Mouse (Mus musculus): ENCODE measurements around the gene Teddm2. TPM values are rescaled to one million over a fixed set of nuclear protein-coding genes. Genes with fewer than 3 reads are reported as not detected.
"Not testable (repeated sequence)": the region's sequence is repeated elsewhere in the genome, so short reads cannot be mapped to it uniquely, and the experiment has no call there.

Gene Teddm2
- polyA plus RNA-seq, 1 experiment from 2014 or later = 1.6 TPM

- Histone ChIP-seq H3K4me3 (no peak within 1 kb of the TSS), H3K9ac (no peak within 1 kb of the TSS), H3K27me3 (no peaks in the 10 kb centered on the region), H3K4me2 (no peak within 1 kb of the TSS), H3K27ac (replicated peaks) (no peak within 1 kb of the TSS), H3K9me3 (no peaks in the 10 kb centered on the region), H3K36me3 (no peaks in the 10 kb centered on the region), H3K4me1 (replicated peaks) (no peaks in the 10 kb centered on the region)
- ATAC-seq (ENCODE audit: low FRiP score, low read depth) = no peak
- 85% methylated on average over 6 of the region's 6 CpGs for WGBS
These were observed 26.0 kb downstream of the Teddm2 start, which contains the start of gene Teddm1b for GRCm38 (mm10) chr1:153874045-153874444. TSS of gene Teddm1b (plus strand) at chr1:153874345.

GRCm38 (mm10) chr1:153855946-153856345 is 44.1 kb downstream of the Teddm2 start:
- Histone ChIP-seq H3K9me3 (no peaks in the 10 kb centered on the region), H3K27me3 (no peaks in the 10 kb centered on the region), H3K4me1 (replicated peaks) (no peaks in the 10 kb centered on the region), H3K9ac (no peak overlapping the region), H3K36me3 (no peaks in the 10 kb centered on the region), H3K4me3 (no peak overlapping the region), H3K27ac (replicated peaks) (no peak overlapping the region), H3K4me2 (no peak overlapping the region)
- no peak for ATAC-seq (ENCODE audit: low FRiP score, low read depth)
- WGBS = 75% methylated on average over 8 of the region's 8 CpGs

GRCm38 (mm10) chr1:153852696-153853095 is 47.3 kb downstream of the Teddm2 start:
- H3K27ac ChIP-seq (replicated peaks); ATAC-seq (ENCODE audit: low FRiP score, low read depth); H3K36me3 ChIP-seq; H3K4me2 ChIP-seq; H3K27me3 ChIP-seq; H3K4me1 ChIP-seq (replicated peaks); H3K9me3 ChIP-seq; H3K4me3 ChIP-seq; H3K9ac ChIP-seq: not testable (repeated sequence)
- 85% methylated on average over 7 of the region's 7 CpGs for WGBS

- no peaks in the 10 kb centered on the region for H3K9me3 ChIP-seq
- no peak overlapping the region for H3K9ac ChIP-seq
- peak; percentile 63; the same call in 1 of the 2 replicates for ATAC-seq (ENCODE audit: low FRiP score, low read depth)
- no peak overlapping the region for H3K4me3 ChIP-seq
- no peak overlapping the region; the same call in 1 of the 2 replicates for H3K4me2 ChIP-seq
- WGBS = 30% methylated on average over 6 of the region's 6 CpGs
- H3K27me3 ChIP-seq = no peaks in the 10 kb centered on the region
- no peaks in the 10 kb centered on the region for H3K36me3 ChIP-seq
- H3K27ac ChIP-seq (replicated peaks) = no peak overlapping the region
- H3K4me1 ChIP-seq (replicated peaks) = no peaks in the 10 kb centered on the region
These were observed 53.2 kb downstream of the Teddm2 start for GRCm38 (mm10) chr1:153846867-153847266.

- H3K4me3 ChIP-seq = no peak overlapping the region
- H3K27ac ChIP-seq (replicated peaks) = no peak overlapping the region
- no peak overlapping the region for H3K9ac ChIP-seq
- 83% methylated on average over 7 of the region's 7 CpGs for WGBS
- ATAC-seq (ENCODE audit: low FRiP score, low read depth) = peak; percentile 68
- H3K27me3 ChIP-seq = no peaks in the 10 kb centered on the region
- H3K36me3 ChIP-seq = no peaks in the 10 kb centered on the region
- no peaks in the 10 kb centered on the region for H3K9me3 ChIP-seq
- no peaks in the 10 kb centered on the region for H3K4me1 ChIP-seq (replicated peaks)
- H3K4me2 ChIP-seq = no peak overlapping the region; the same call in 1 of the 2 replicates
These were observed 53.6 kb downstream of the Teddm2 start for GRCm38 (mm10) chr1:153846420-153846819.

GRCm38 (mm10) chr1:153844042-153844441 is 56.0 kb downstream of the Teddm2 start, which contains the start of gene Rgsl1:
TSS of gene Rgsl1 (minus strand) at chr1:153844142.
- no peaks in the 10 kb centered on the region for H3K4me1 ChIP-seq (replicated peaks)
- no peaks in the 10 kb centered on the region for H3K27me3 ChIP-seq
- H3K27ac ChIP-seq (replicated peaks) = no peak within 1 kb of the TSS
- H3K9me3 ChIP-seq = no peaks in the 10 kb centered on the region
- no peak for ATAC-seq (ENCODE audit: low FRiP score, low read depth)
- no peaks in the 10 kb centered on the region for H3K36me3 ChIP-seq
- 95% methylated on average over 8 of the region's 8 CpGs for WGBS
- no peak within 1 kb of the TSS for H3K9ac ChIP-seq
- H3K4me2 ChIP-seq = no peak within 1 kb of the TSS
- no peak within 1 kb of the TSS for H3K4me3 ChIP-seq

GRCm38 (mm10) chr1:153842121-153842740 is 57.8 kb downstream of the Teddm2 start:
- 83% methylated on average over 11 of the region's 11 CpGs for WGBS
- H3K9me3 ChIP-seq = no peaks in the 10 kb centered on the region
- no peaks in the 10 kb centered on the region for H3K36me3 ChIP-seq
- H3K27me3 ChIP-seq = no peaks in the 10 kb centered on the region
- H3K4me3 ChIP-seq = no peak overlapping the region
- no peak overlapping the region for H3K4me2 ChIP-seq
- H3K27ac ChIP-seq (replicated peaks) = no peak overlapping the region
- no peaks in the 10 kb centered on the region for H3K4me1 ChIP-seq (replicated peaks)
- no peak overlapping the region for H3K9ac ChIP-seq
- ATAC-seq (ENCODE audit: low FRiP score, low read depth) = no peak

- no peaks in the 10 kb centered on the region for H3K4me1 ChIP-seq (replicated peaks)
- WGBS = 89% methylated on average over 4 of the region's 4 CpGs
- H3K36me3 ChIP-seq = no peaks in the 10 kb centered on the region
- H3K9me3 ChIP-seq = no peaks in the 10 kb centered on the region
- no peak overlapping the region for H3K4me2 ChIP-seq
- no peak for ATAC-seq (ENCODE audit: low FRiP score, low read depth)
- H3K27ac ChIP-seq (replicated peaks) = no peak overlapping the region
- H3K9ac ChIP-seq = no peak overlapping the region
- no peaks in the 10 kb centered on the region for H3K27me3 ChIP-seq
- no peak overlapping the region for H3K4me3 ChIP-seq
These were observed 64.0 kb downstream of the Teddm2 start for GRCm38 (mm10) chr1:153836036-153836435.

- Histone ChIP-seq H3K9me3 (no peaks in the 10 kb centered on the region), H3K4me1 (replicated peaks) (no peaks in the 10 kb centered on the region), H3K27ac (replicated peaks) (no peak overlapping the region), H3K36me3 (no peaks in the 10 kb centered on the region), H3K9ac (no peak overlapping the region), H3K4me2 (no peak overlapping the region), H3K4me3 (no peak overlapping the region), H3K27me3 (no peaks in the 10 kb centered on the region)
- ATAC-seq (ENCODE audit: low FRiP score, low read depth) = no peak
- WGBS = 89% methylated on average over 4 of the region's 4 CpGs
These were observed 69.3 kb downstream of the Teddm2 start for GRCm38 (mm10) chr1:153830746-153831145.

- Histone ChIP-seq H3K36me3 (no peaks in the 10 kb centered on the region), H3K4me1 (replicated peaks) (no peaks in the 10 kb centered on the region), H3K9ac (no peak overlapping the region), H3K9me3 (no peaks in the 10 kb centered on the region), H3K27ac (replicated peaks) (no peak overlapping the region), H3K4me3 (no peak overlapping the region), H3K4me2 (no peak overlapping the region), H3K27me3 (no peaks in the 10 kb centered on the region)
- ATAC-seq (ENCODE audit: low FRiP score, low read depth) = no peak
- 58% methylated on average over 3 of the region's 3 CpGs for WGBS
These were observed 79.8 kb downstream of the Teddm2 start for GRCm38 (mm10) chr1:153820216-153820615.

GRCm38 (mm10) chr1:153814278-153814677 is 85.8 kb downstream of the Teddm2 start:
- Histone ChIP-seq H3K9me3 (no peaks in the 10 kb centered on the region), H3K9ac (no peak overlapping the region), H3K4me1 (replicated peaks) (no peaks in the 10 kb centered on the region), H3K36me3 (no peaks in the 10 kb centered on the region), H3K27me3 (no peaks in the 10 kb centered on the region), H3K27ac (replicated peaks) (no peak overlapping the region), H3K4me2 (no peak overlapping the region), H3K4me3 (no peak overlapping the region)
- WGBS = 65% methylated on average over 2 of the region's 2 CpGs
- ATAC-seq (ENCODE audit: low FRiP score, low read depth) = no peak

GRCm38 (mm10) chr1:153807390-153807993 is 92.5 kb downstream of the Teddm2 start:
- ATAC-seq (ENCODE audit: low FRiP score, low read depth) = no peak

More at GRCm38 (mm10) chr1:153807390-153807993, 92.5 kb downstream of the Teddm2 start:
- Histone ChIP-seq H3K9me3 (no peaks in the 10 kb centered on the region), H3K4me3 (no peak overlapping the region), H3K27ac (replicated peaks) (no peak overlapping the region), H3K4me2 (no peak overlapping the region), H3K36me3 (no peaks in the 10 kb centered on the region), H3K9ac (no peak overlapping the region), H3K27me3 (no peaks in the 10 kb centered on the region), H3K4me1 (replicated peaks) (no peaks in the 10 kb centered on the region)
- 55% methylated on average over 13 of the region's 13 CpGs for WGBS
